Mouse (Mus musculus) 3T3-L1 (cell line): ENCODE results near the gene Gm3015.
"Not testable (repeated sequence)": the region's sequence is repeated elsewhere in the genome, so short reads cannot be mapped to it uniquely, and the experiment has no call there.

Source experiments
- DNase-seq: peaks from one replicate; pipeline ENCODE4 v3.0.0-alpha.2; 2015; ENCODE audit warnings: low read depth, low spot score

Gm3015 gene

GRCm38 (mm10) chr14:42768721-42769120 is at the start of gene Gm3015:
TSS of gene Gm3015 (minus strand) at chr14:42768821.
- not testable (repeated sequence) for DNase-seq

- not testable (repeated sequence) for DNase-seq
Observed at GRCm38 (mm10) chr14:42797887-42798286, 29.3 kb upstream of the Gm3015 start, which contains the start of gene Gm10377. TSS of gene Gm10377 (minus strand) at chr14:42797987.
